Mouse (Mus musculus) liver, adult 2 months (tissue): Measurements from ENCODE around the gene Gm38392. TPM values are rescaled to one million over a fixed set of nuclear protein-coding genes. Genes with fewer than 3 reads are reported as not detected.
A peak's percentile ranks its signal among the peaks of the same experiment; 100 is the strongest.
"Not testable (repeated sequence)": the region's sequence is repeated elsewhere in the genome, so short reads cannot be mapped to it uniquely, and the experiment has no call there.

Source experiments
- DNase-seq: peaks from one replicate; pipeline ENCODE4 v3.0.0-alpha.2; 2011; ENCODE audit warnings: low read depth, low spot score; ENCODE audit errors: extremely low read depth
- H3K27ac ChIP-seq: fragments of 200-500 bp; replicated peaks from 2 replicates; pipeline ENCODE4 v1.5.1; 2012; ENCODE audit warnings: low read depth, mild to moderate bottlenecking, control low read depth, inconsistent platforms, low read length; ENCODE audit not compliant: insufficient read depth
- H3K27me3 ChIP-seq: fragments of 200-500 bp; 2 replicates; pipeline ENCODE4 v1.6.1; 2012; ENCODE audit warnings: mild to moderate bottlenecking, moderate library complexity, low read length, inconsistent platforms; ENCODE audit not compliant: control insufficient read depth, insufficient read depth
- H3K36me3 ChIP-seq: fragments of 200-500 bp; 2 replicates; pipeline ENCODE4 v1.6.1; 2012; ENCODE audit warnings: low read length, inconsistent platforms; ENCODE audit not compliant: control insufficient read depth, insufficient read depth
- H3K4me1 ChIP-seq: fragments of 200-500 bp; 2 replicates; pipeline ENCODE4 v1.6.1; 2011; ENCODE audit warnings: low read length; ENCODE audit not compliant: control insufficient read depth, insufficient read depth
- H3K4me3 ChIP-seq: fragments of 200-500 bp; 2 replicates; pipeline ENCODE4 v1.5.1; 2011; ENCODE audit warnings: low read depth, mild to moderate bottlenecking, control low read depth, low read length, moderate library complexity; ENCODE audit not compliant: insufficient read depth
- H3K79me2 ChIP-seq: fragments of 200-500 bp; 2 replicates; pipeline ENCODE4 v1.6.1; 2012; ENCODE audit warnings: inconsistent platforms, mild to moderate bottlenecking, low read length, moderate library complexity; ENCODE audit not compliant: control insufficient read depth, insufficient read depth
- H3K9ac ChIP-seq: fragments of 200-500 bp; 2 replicates; pipeline ENCODE4 v1.6.1; 2012; ENCODE audit warnings: low read depth, mild to moderate bottlenecking, control low read depth, inconsistent platforms, low read length
- CTCF ChIP-seq: fragments of 200-500 bp; IDR thresholded peaks from 2 replicates; pipeline ENCODE4 v1.5.1; 2011; ENCODE audit warnings: low read depth, low read length, control low read depth
- POLR2A ChIP-seq: fragments of 200-500 bp; IDR thresholded peaks from 2 replicates; pipeline ENCODE4 v1.6.1; 2011; ENCODE audit warnings: low read length, control low read depth; ENCODE audit not compliant: insufficient read depth; ENCODE audit errors: extremely low read depth
- WGBS: fragments of 180-500 bp; shearing (Covaris S2); methylation state at CpG from one replicate; pipeline ENCODE4 v1.1.7; 2018; 5-methylcytosine and 5-hydroxymethylcytosine counted together
- polyA plus RNA-seq: library from polyadenylated mRNA; depleted of rRNA; stranded (reverse); fragments of >200 nt; gene quantifications from 2 replicates; pipeline ENCODE4 v1.2.3, GENCODE M21; 2012
- total RNA-seq: library from RNA; depleted of rRNA; stranded (reverse); fragments of >200 nt; gene quantifications from 2 replicates; pipeline ENCODE4 v1.2.3, GENCODE M21; 2014

Gm38392 gene
- total and polyA plus RNA-seq, 2 experiments = not detected

DNA sequence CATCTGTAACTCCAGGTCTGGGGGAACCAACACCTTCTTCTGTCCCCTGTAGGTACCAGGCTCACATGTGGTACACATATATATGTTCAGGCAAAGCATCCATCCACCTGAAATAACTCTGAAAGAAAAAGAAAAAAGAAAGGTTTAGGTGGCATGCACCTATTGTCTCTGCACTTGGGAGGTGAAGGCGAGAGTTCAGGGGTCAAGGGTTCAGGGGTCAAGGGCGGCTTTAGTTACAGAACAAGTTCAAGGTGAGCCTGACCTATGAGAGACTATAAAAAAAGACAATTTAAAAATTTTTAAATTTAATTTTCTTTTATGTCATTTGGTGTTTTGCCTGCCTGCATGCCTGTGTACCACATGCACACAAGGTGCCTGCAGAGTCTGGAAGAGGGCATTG lies 7.0 kb downstream of the Gm38392 start:
- 78% methylated on average over 2 of the region's 2 CpGs for WGBS
- H3K36me3 ChIP-seq = no peaks in the 10 kb centered on the region

DNA sequence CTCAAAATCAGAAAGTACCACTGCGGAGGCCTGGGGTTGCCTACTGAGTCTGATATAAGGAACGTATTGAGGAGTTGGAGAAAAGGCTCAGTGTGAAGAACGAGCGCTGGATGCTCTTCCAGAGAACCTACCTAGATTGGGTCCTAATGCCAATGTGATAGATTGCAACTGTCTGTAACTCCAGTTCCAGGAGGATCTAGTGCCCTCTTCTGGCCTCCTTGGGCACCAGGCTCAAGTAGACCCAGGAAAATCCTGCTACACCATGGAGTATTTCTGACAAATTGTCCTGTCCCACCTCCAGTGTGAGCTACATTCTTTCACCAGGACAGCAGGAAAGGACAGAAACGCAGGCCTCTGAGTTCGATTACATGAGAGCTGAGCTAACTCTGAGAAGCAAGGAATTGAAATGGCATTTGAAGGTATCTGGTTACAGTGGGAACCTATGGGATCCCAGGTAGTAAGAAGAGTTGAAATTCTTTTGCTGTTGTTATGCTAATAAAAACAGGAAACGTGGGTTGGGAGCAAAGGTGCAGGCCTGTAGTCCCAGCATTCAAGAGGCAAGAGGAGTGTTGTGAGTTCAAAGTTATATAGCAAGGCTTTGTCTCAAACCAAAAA lies 10.4 kb downstream of the Gm38392 start:
- DNase-seq = peak; percentile 26

More for the DNA sequence above, 7.0 kb downstream of the Gm38392 start:
- H3K4me1 ChIP-seq = no peaks in the 10 kb centered on the region
- no peaks in the 10 kb centered on the region for H3K27me3 ChIP-seq
- no peak overlapping the region for H3K9ac ChIP-seq
- DNase-seq = no peak
- no peak overlapping the region for H3K4me3 ChIP-seq
- no peak for TF ChIP-seq POLR2A
- no peak for TF ChIP-seq CTCF
- H3K79me2 ChIP-seq = no peaks in the 10 kb centered on the region
- no peak overlapping the region for H3K27ac ChIP-seq

DNA sequence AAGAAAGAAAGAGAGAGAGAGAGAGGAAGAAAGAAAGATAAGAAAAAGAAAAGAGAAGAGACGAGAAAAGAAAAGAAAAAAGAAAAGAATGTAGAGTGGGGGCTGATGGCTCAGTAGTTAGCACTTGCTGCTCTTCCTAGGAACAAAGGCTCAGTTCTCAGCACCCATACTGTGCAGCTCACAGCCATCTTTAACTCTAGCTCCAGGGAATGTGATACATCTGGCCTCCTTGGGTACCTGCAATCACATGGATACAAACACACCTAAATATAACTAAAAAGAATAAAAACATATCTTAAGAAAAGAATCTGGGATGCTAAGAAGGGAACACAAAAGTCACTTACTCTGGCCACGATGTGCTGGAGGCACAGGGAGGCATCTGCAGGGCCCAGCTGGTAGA lies 10.9 kb downstream of the Gm38392 start:
- H3K27me3 ChIP-seq = no peaks in the 10 kb centered on the region
- H3K79me2 ChIP-seq = no peaks in the 10 kb centered on the region
- no peak overlapping the region for H3K27ac ChIP-seq
- WGBS = 85% methylated on average over 2 of the region's 2 CpGs
- no peak for TF ChIP-seq CTCF
- TF ChIP-seq POLR2A = no peak
- H3K4me3 ChIP-seq = no peak overlapping the region
- no peaks in the 10 kb centered on the region for H3K4me1 ChIP-seq
- DNase-seq = no peak
- no peak overlapping the region for H3K9ac ChIP-seq
- no peaks in the 10 kb centered on the region for H3K36me3 ChIP-seq

More for the DNA sequence above, 10.4 kb downstream of the Gm38392 start:
- H3K27ac ChIP-seq = no peak overlapping the region
- H3K4me3 ChIP-seq = no peak overlapping the region
- no peaks in the 10 kb centered on the region for H3K27me3 ChIP-seq
- WGBS = 45% methylated on average over 7 of the region's 7 CpGs
- H3K79me2 ChIP-seq = no peaks in the 10 kb centered on the region
- H3K4me1 ChIP-seq = no peaks in the 10 kb centered on the region
- H3K9ac ChIP-seq = no peak overlapping the region
- peak; percentile 64 for TF ChIP-seq CTCF
- no peak for TF ChIP-seq POLR2A
- H3K36me3 ChIP-seq = no peaks in the 10 kb centered on the region

DNA sequence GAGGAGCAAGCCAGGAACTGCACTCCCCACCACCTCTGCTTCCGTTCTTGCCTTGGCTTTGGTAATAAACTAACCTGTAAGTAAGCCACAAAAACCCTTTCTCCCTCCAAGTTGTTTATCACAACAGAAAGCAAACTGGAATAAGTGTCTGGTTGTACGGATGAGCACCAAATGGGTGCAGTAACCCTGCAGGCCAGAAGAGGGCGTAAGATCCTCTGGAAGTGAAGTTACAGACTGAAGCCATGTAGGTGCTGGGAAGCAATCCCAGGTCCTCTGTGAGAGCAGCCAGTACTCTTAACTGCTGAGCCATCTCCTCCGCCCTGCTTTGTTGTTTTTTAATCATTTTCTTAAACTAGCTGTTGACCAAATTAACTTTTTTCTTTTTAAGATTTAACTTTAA lies 13.0 kb downstream of the Gm38392 start:
- Histone ChIP-seq H3K79me2 (no peaks in the 10 kb centered on the region), H3K9ac (no peak overlapping the region), H3K27ac (no peak overlapping the region), H3K4me3 (no peak overlapping the region), H3K36me3 (no peaks in the 10 kb centered on the region), H3K27me3 (no peaks in the 10 kb centered on the region), H3K4me1 (no peaks in the 10 kb centered on the region)
- TF ChIP-seq POLR2A (no peak), CTCF (peak; percentile 29; the same call in 1 of the 2 replicates)
- WGBS = 97% methylated on average over 4 of the region's 4 CpGs
- DNase-seq = no peak

DNA sequence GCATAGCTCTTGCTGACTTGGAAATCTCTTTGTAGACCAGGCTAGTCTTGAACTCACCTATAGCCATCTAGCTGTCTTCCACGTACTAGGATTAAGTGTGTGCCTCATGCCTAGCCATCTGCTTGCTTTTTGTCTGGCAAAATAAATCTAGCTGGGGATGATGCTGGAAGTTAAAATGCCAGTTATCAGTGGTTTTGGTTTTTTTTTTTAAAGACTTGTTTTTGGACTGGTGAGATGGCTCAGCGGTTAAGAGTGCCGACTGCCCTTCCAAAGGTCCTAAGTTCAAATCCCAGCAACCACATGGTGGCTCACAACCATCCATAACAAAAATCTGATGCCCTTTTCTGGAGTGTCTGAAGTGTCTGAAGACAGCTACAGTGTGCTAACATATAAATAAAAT lies 15.2 kb downstream of the Gm38392 start:
- H3K4me1 ChIP-seq = no peaks in the 10 kb centered on the region
- no peak overlapping the region for H3K4me3 ChIP-seq
- H3K27ac ChIP-seq = no peak overlapping the region
- H3K9ac ChIP-seq = no peak overlapping the region
- H3K36me3 ChIP-seq = no peaks in the 10 kb centered on the region
- WGBS = 92% methylated on average over 3 of the region's 3 CpGs
- TF ChIP-seq CTCF (no peak), POLR2A (no peak)
- no peaks in the 10 kb centered on the region for H3K79me2 ChIP-seq
- DNase-seq = no peak
- no peaks in the 10 kb centered on the region for H3K27me3 ChIP-seq

DNA sequence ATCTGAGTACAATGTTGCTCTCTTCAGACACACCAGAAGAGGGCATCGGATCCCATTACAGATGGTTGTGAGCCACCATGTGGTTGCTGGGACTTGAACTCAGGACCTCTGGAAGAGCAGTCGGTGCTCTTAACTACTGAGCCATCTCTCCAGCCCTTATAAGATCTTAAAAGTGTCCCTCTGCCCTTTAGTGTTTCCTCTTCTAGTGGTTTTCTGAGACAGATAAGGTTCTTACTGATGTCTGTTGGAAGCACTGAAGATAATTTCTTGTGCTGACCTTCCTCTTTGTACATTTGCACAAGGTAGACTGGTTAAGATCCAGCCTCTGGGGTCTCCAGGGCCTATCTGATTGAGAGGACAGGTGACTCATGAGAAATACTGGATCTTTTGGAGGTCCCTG lies 15.7 kb downstream of the Gm38392 start:
- WGBS = 92% methylated on average over 2 of the region's 2 CpGs
- H3K9ac ChIP-seq, H3K27me3 ChIP-seq, DNase-seq, H3K4me3 ChIP-seq, H3K4me1 ChIP-seq, H3K27ac ChIP-seq, H3K79me2 ChIP-seq, H3K36me3 ChIP-seq: not testable (repeated sequence)
